Mouse (Mus musculus): ENCODE data around the gene Clcn1. TPM values are rescaled to one million over a fixed set of nuclear protein-coding genes. Genes with fewer than 3 reads are reported as not detected.

The Clcn1 gene
- total and polyA plus RNA-seq, 2 experiments, result 0.02 to 0.09 TPM

- TF ChIP-seq CTCF (IDR thresholded peaks at IDR 0.05; ENCODE audit: low read depth, low read length) (no peak), POLR2A (IDR thresholded peaks at IDR 0.05; ENCODE audit: extremely low read depth, insufficient read depth, low read length) (no peak)
- H3K36me3 ChIP-seq (ENCODE audit: control insufficient read depth, insufficient read depth, low read length), result no peaks in the 10 kb centered on the region
- WGBS, result 80% methylated on average over 3 of the region's 3 CpGs
These were observed 40.0 kb downstream of the Clcn1 start for GRCm38 (mm10) chr6:42326509-42326908.

GRCm38 (mm10) chr6:42328757-42329156 is 42.3 kb downstream of the Clcn1 start:
- no peak overlapping the region for H3K9ac ChIP-seq (ENCODE audit: low read depth, low read length)
- H3K79me2 ChIP-seq (ENCODE audit: control insufficient read depth, insufficient read depth, low read length), result no peaks in the 10 kb centered on the region
- H3K36me3 ChIP-seq (ENCODE audit: control insufficient read depth, insufficient read depth, low read length), result no peaks in the 10 kb centered on the region
- TF ChIP-seq CTCF (IDR thresholded peaks at IDR 0.05; ENCODE audit: low read depth, low read length), result no peak
- TF ChIP-seq POLR2A (IDR thresholded peaks at IDR 0.05; ENCODE audit: extremely low read depth, insufficient read depth, low read length), result no peak
- WGBS, result 84% methylated on average over 3 of the region's 3 CpGs
- no peak for DNase-seq (ENCODE audit: extremely low read depth, low read depth, low spot score)
- no peaks in the 10 kb centered on the region for H3K4me1 ChIP-seq (ENCODE audit: control insufficient read depth, insufficient read depth, low read length)
- no peak overlapping the region for H3K4me3 ChIP-seq (ENCODE audit: insufficient read depth, low read depth, low read length)
- H3K27ac ChIP-seq (replicated peaks; ENCODE audit: insufficient read depth, low read depth, low read length), result no peak overlapping the region
- peaks cover 10% of the 10 kb centered on the region for H3K27me3 ChIP-seq (ENCODE audit: control insufficient read depth, insufficient read depth, low read length)

More at GRCm38 (mm10) chr6:42326509-42326908, 40.0 kb downstream of the Clcn1 start:
- no peak overlapping the region for H3K27ac ChIP-seq (replicated peaks; ENCODE audit: insufficient read depth, low read depth, low read length)
- no peaks in the 10 kb centered on the region for H3K4me1 ChIP-seq (ENCODE audit: control insufficient read depth, insufficient read depth, low read length)
- H3K4me3 ChIP-seq (ENCODE audit: insufficient read depth, low read depth, low read length), result no peak overlapping the region
- no peak for DNase-seq (ENCODE audit: extremely low read depth, low read depth, low spot score)
- H3K27me3 ChIP-seq (ENCODE audit: control insufficient read depth, insufficient read depth, low read length), result peaks cover 19% of the 10 kb centered on the region
- H3K79me2 ChIP-seq (ENCODE audit: control insufficient read depth, insufficient read depth, low read length), result no peaks in the 10 kb centered on the region
- H3K9ac ChIP-seq (ENCODE audit: low read depth, low read length), result no peak overlapping the region

- WGBS, result 83% methylated on average over 3 of the region's 3 CpGs
- no peaks in the 10 kb centered on the region for H3K4me1 ChIP-seq (ENCODE audit: control insufficient read depth, insufficient read depth, low read length)
- DNase-seq (ENCODE audit: extremely low read depth, low read depth, low spot score), result no peak
- TF ChIP-seq POLR2A (IDR thresholded peaks at IDR 0.05; ENCODE audit: extremely low read depth, insufficient read depth, low read length), result no peak
- TF ChIP-seq CTCF (IDR thresholded peaks at IDR 0.05; ENCODE audit: low read depth, low read length), result no peak
- H3K4me3 ChIP-seq (ENCODE audit: insufficient read depth, low read depth, low read length), result no peak overlapping the region
- H3K36me3 ChIP-seq (ENCODE audit: control insufficient read depth, insufficient read depth, low read length), result no peaks in the 10 kb centered on the region
- H3K27me3 ChIP-seq (ENCODE audit: control insufficient read depth, insufficient read depth, low read length), result no peaks in the 10 kb centered on the region
- no peaks in the 10 kb centered on the region for H3K79me2 ChIP-seq (ENCODE audit: control insufficient read depth, insufficient read depth, low read length)
- H3K9ac ChIP-seq (ENCODE audit: low read depth, low read length), result no peak overlapping the region
- no peak overlapping the region for H3K27ac ChIP-seq (replicated peaks; ENCODE audit: insufficient read depth, low read depth, low read length)
These were observed 43.7 kb downstream of the Clcn1 start for GRCm38 (mm10) chr6:42330216-42330615.

- Histone ChIP-seq H3K79me2 (ENCODE audit: control insufficient read depth, insufficient read depth, low read length) (no peaks in the 10 kb centered on the region), H3K4me3 (ENCODE audit: insufficient read depth, low read depth, low read length) (no peak overlapping the region), H3K36me3 (ENCODE audit: control insufficient read depth, insufficient read depth, low read length) (no peaks in the 10 kb centered on the region), H3K27ac (replicated peaks; ENCODE audit: insufficient read depth, low read depth, low read length) (no peak overlapping the region), H3K4me1 (ENCODE audit: control insufficient read depth, insufficient read depth, low read length) (no peaks in the 10 kb centered on the region), H3K27me3 (ENCODE audit: control insufficient read depth, insufficient read depth, low read length) (no peaks in the 10 kb centered on the region), H3K9ac (ENCODE audit: low read depth, low read length) (no peak overlapping the region)
- WGBS, result 90% methylated on average over 3 of the region's 3 CpGs
- no peak for DNase-seq (ENCODE audit: extremely low read depth, low read depth, low spot score)
- TF ChIP-seq CTCF (IDR thresholded peaks at IDR 0.05; ENCODE audit: low read depth, low read length) (no peak), POLR2A (IDR thresholded peaks at IDR 0.05; ENCODE audit: extremely low read depth, insufficient read depth, low read length) (no peak)
These were observed 44.5 kb downstream of the Clcn1 start for GRCm38 (mm10) chr6:42330946-42331345.

DNA sequence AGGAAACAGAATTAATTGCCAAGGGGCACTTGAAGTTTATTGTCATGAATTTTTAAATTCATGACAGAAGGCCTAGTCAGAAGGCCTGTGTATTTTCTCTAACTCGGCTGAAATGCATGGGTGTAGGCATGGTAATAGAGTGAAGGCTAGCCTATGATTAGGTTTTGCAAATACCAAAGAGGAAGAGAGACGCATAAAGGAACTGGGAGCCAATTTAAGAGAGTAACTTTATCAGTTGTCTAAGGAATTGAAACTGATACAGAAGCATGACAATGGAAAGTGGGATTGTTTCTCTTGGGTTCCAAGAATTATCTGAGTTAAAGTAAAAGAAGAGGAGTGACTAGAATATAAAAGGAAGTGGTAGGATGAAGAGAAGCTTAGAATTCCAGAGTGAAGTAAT is 52.7 kb downstream of the Clcn1 start:
- Histone ChIP-seq H3K27me3 (ENCODE audit: control insufficient read depth, insufficient read depth, low read length) (no peaks in the 10 kb centered on the region), H3K4me1 (ENCODE audit: control insufficient read depth, insufficient read depth, low read length) (no peaks in the 10 kb centered on the region), H3K36me3 (ENCODE audit: control insufficient read depth, insufficient read depth, low read length) (no peaks in the 10 kb centered on the region), H3K27ac (replicated peaks; ENCODE audit: insufficient read depth, low read depth, low read length) (no peak overlapping the region), H3K4me3 (ENCODE audit: insufficient read depth, low read depth, low read length) (no peak overlapping the region), H3K9ac (ENCODE audit: low read depth, low read length) (no peak overlapping the region), H3K79me2 (ENCODE audit: control insufficient read depth, insufficient read depth, low read length) (no peaks in the 10 kb centered on the region)
- TF ChIP-seq POLR2A (IDR thresholded peaks at IDR 0.05; ENCODE audit: extremely low read depth, insufficient read depth, low read length) (no peak), CTCF (IDR thresholded peaks at IDR 0.05; ENCODE audit: low read depth, low read length) (no peak)
- peak; percentile 16 for DNase-seq (ENCODE audit: extremely low read depth, low read depth, low spot score)
- WGBS, result 83% methylated on average over 2 of the region's 2 CpGs

- H3K27ac ChIP-seq (replicated peaks; ENCODE audit: insufficient read depth, low read depth, low read length), result no peak overlapping the region
- peak; percentile 32 for DNase-seq (ENCODE audit: extremely low read depth, low read depth, low spot score)
- WGBS, result 55% methylated on average over 5 of the region's 5 CpGs
- no peaks in the 10 kb centered on the region for H3K27me3 ChIP-seq (ENCODE audit: control insufficient read depth, insufficient read depth, low read length)
- TF ChIP-seq CTCF (IDR thresholded peaks at IDR 0.05; ENCODE audit: low read depth, low read length) (no peak), POLR2A (IDR thresholded peaks at IDR 0.05; ENCODE audit: extremely low read depth, insufficient read depth, low read length) (no peak)
- no peaks in the 10 kb centered on the region for H3K4me1 ChIP-seq (ENCODE audit: control insufficient read depth, insufficient read depth, low read length)
- no peak overlapping the region for H3K9ac ChIP-seq (ENCODE audit: low read depth, low read length)
- H3K79me2 ChIP-seq (ENCODE audit: control insufficient read depth, insufficient read depth, low read length), result no peaks in the 10 kb centered on the region
- no peak overlapping the region for H3K4me3 ChIP-seq (ENCODE audit: insufficient read depth, low read depth, low read length)
- no peaks in the 10 kb centered on the region for H3K36me3 ChIP-seq (ENCODE audit: control insufficient read depth, insufficient read depth, low read length)
These were observed 53.5 kb downstream of the Clcn1 start for GRCm38 (mm10) chr6:42339981-42340380.
